Mouse (Mus musculus) leukemia stem cell, adult 10-12 weeks (primary cell): ENCODE data around the gene Cct7. TPM values are rescaled to one million over a fixed set of nuclear protein-coding genes. Genes with fewer than 3 reads are reported as not detected.

Source experiments
- polyA plus RNA-seq: library from polyadenylated mRNA; stranded (reverse); fragments of >175 nt; gene quantifications from 2 replicates; pipeline ENCODE4 v1.2.3, GENCODE M21; 2012; ENCODE audit warnings: low replicate concordance

Gene Cct7
- polyA plus RNA-seq = 16.7 and 37.8 TPM in 2 replicates

DNA sequence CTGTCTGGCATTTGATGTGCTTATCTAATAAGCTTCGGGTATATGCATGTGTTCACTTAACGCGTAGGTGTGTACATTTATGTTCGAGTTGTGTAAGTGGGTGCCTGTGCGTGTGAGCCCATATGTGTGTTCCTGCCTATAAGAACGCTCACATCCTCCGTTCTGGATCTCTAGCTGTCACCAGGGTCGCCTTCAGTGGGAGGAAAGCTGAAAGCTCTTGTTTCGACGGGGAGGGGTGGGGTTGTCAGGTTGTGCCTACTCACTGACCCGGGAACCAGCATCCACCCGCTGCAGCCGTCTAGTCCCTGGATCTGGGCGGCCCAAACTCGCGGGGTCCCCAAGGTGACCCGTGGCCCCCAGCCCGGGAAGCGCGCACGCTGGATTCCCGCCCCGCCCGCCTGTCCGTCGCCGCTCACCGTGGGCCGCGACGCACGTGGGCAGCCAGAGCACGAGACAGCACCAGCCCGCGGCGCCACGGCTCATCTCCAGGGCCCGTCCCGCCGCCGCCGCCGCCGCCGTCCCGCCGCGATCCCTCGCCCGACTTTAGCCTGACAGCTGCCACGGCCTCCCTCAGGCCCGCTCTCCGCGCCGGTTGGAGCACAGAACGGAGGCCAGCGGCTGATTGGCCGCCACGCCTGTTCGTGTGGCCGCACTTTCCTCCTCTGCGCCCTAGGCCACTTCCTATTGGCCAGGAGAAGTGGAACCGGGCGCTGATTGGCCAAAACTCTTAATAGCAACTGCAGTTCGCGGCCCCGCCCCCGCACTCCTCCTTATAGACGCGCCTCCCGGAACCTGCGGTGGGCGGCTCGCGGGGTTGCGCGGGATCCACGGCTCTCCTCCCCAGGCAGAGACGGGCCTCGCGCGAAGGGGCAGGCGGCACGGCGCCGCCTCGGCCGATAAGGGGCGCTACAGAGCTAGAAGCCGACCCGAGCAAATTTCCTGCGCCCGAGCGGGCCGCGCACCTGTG is at the start of gene Cct7:
TSS of gene Cct7 (plus strand) at position 818 of the 967 bp plus-strand sequence.

DNA sequence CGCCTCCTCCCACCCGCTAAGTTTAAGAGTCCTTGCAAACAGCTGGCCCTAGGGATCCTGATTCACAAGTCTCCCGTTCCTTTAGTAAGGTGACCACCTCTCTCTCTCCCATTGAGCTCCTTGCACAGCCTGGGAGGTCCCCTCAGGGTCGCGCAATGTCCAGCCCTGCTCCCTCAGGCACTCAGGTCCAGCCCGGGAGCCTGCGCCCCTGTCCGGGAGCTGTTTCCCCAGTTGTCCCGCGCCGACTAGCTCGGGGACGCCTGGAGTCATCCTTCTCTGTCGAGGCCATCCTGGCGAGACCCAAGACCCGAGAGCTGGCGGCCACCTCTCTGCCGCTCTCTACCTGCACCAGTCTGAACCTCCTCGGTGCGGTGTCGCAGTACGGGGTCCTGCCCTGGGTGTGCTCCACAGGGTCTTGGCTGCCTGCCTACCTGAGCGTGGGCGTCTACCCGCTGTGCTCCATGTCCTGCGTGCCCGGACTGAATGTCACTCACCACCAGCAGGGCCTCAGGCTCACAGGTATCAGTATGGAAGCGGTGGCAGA is 27.4 kb upstream of the Cct7 start, which contains the start of gene Noto:
TSS of gene Noto (plus strand) at position 51 of the 544 bp plus-strand sequence.

DNA sequence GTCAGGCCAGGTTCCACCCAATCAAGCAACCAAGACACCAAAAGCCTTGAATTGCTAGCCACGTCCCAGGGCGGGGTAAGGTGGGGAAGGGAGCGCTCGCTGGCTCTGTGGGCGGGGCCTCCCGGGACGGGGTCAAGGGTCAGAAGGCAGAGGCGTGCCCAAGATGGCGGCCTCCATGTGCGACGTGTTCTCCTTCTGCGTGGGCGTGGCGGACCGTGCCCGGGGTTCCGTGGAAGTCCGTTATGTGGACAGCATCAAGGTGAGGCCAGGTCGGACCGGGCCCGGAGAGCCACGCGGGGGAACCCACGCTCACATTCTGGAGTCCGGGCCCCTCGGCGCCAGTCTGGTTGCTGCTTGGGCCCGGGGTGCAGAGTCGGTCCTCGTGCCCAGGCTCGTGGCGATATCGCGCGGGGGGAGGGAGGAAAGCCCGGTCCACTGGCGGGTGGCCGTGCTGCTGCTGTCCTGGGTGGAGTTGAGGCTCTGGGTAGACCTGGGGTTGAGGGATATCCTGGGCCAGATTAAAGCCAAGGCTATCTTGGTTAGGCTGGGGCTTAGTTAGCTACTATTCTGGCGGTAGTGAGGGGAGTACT is 19.4 kb upstream of the Cct7 start, which contains the start of gene Smyd5:
TSS of gene Smyd5 (plus strand) at position 148 of the 590 bp plus-strand sequence.

DNA sequence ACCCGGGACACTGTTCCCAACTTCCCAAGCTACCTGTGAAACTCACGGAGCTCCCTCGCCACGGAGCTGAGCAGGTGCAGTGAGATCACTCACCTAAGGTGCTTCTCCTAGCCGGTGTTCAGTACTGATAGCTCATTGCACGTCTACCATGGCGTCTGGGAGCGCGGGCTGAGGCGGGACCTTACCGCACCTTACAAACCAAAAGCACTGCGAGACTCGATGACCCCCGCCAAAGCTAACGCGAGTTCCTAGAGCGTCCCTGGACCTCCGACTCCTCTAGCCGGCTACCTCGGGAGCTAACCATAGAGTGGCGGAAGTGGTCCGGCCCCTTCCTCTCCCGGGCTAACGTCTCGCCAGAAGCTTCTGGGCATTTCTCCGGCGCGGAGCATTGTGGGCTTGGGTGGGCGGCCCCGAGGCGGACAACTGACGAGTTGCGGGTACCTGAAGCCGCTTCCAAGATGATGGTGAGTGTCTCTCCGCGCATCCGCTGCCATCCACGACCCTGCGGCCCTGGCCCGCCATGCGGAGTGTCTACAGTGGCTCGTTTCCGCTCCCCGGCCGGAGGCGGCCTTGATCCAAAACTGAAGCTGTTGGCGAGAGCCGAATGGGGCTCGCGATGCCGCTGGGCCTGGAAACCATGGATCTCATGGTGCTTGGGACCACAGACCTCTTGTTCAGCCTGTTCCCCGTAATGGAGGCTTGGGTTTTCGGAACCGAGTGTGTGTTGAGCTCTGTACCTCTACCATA is 523 bp downstream of the Cct7 start, which contains the start of gene Pradc1:
TSS of gene Pradc1 (minus strand) at position 307 of the 747 bp plus-strand sequence.

DNA sequence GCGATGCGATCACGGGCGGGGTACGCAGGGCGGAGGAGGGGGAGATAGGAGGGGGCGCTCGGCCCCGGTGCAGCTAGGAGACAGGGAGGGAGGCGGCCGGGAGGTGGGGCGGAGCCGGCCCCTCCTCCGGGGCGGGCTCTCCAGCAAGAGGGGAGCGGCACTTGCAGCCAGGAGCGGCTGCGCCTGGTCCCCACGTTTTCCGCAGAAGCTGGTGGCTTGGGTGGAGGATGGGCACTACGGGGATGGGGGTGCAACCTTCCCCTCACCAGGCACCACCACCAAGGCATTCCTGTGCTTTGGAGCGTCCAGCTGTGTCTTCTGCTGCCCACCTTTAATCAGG is 51.6 kb downstream of the Cct7 start, which contains the start of gene Fbxo41:
TSS of gene Fbxo41 (minus strand) at position 84 of the 340 bp plus-strand sequence.

GRCm38 (mm10) chr6:85513531-85513910 is 62.2 kb downstream of the Cct7 start, which contains the start of gene Egr4:
Gene Egr4 (minus strand): TSS chr6:85513589.

Other genes starting within 250 kb of the Cct7 start
- 1.7 and 2.5 TPM in 2 replicates for gene Sfxn5, start 118.1 kb upstream of the Cct7 start, polyA plus RNA-seq
- gene Rab11fip5, start 76.9 kb upstream of the Cct7 start, polyA plus RNA-seq = 3.3 and 3.4 TPM in 2 replicates
- gene Noto, start 27.6 kb upstream of the Cct7 start, polyA plus RNA-seq = not detected in 2 replicates
- 2.4 and 27.6 TPM in 2 replicates for gene Smyd5, start 19.5 kb upstream of the Cct7 start, polyA plus RNA-seq
- 29.5 and 31.5 TPM in 2 replicates for gene Pradc1, start 456 bp downstream of the Cct7 start, polyA plus RNA-seq
- gene Fbxo41, start 51.5 kb downstream of the Cct7 start, polyA plus RNA-seq = 0.11 TPM in 1 of 2 replicates, not detected in the other
- 0.34 and 0.42 TPM in 2 replicates for gene Egr4, start 62.1 kb downstream of the Cct7 start, polyA plus RNA-seq
- 1.5 and 2.2 TPM in 2 replicates for gene Alms1, start 136.0 kb downstream of the Cct7 start, polyA plus RNA-seq